Mouse (Mus musculus) brown adipose tissue, adult 24 weeks (tissue): ENCODE data around the gene Rab3b. TPM values are rescaled to one million over a fixed set of nuclear protein-coding genes. Genes with fewer than 3 reads are reported as not detected.
"Not testable (repeated sequence)": the region's sequence is repeated elsewhere in the genome, so short reads cannot be mapped to it uniquely, and the experiment has no call there.

Source experiments
- H3K27ac ChIP-seq: fragments of 200-500 bp; replicated peaks from 2 replicates; pipeline ENCODE4 v1.5.1; 2012; ENCODE audit warnings: low read depth, mild to moderate bottlenecking, low read length
- H3K4me1 ChIP-seq: fragments of 200-500 bp; 2 replicates; pipeline ENCODE4 v1.6.1; 2012; ENCODE audit warnings: low read length, mixed read lengths; ENCODE audit not compliant: control insufficient read depth, insufficient read depth, insufficient read length
- H3K4me3 ChIP-seq: fragments of 200-500 bp; 2 replicates; pipeline ENCODE4 v1.5.1; 2012; ENCODE audit warnings: low read depth, mild to moderate bottlenecking, low read length, moderate library complexity; ENCODE audit not compliant: insufficient read depth
- polyA plus RNA-seq: library from polyadenylated mRNA; stranded (reverse); fragments of >200 nt; gene quantifications from 2 replicates; pipeline ENCODE4 v1.2.4, GENCODE M21; 2012; ENCODE audit not compliant: missing spikeins, insufficient read depth, insufficient read length

The Rab3b gene
- polyA plus RNA-seq, 1 experiment: not detected

GRCm38 (mm10) chr4:108913180-108913579 lies 34.3 kb downstream of the Rab3b start:
- no peak overlapping the region for H3K27ac ChIP-seq

GRCm38 (mm10) chr4:108914391-108914790 lies 35.5 kb downstream of the Rab3b start:
- no peak overlapping the region for H3K4me3 ChIP-seq
- no peak overlapping the region for H3K27ac ChIP-seq
- H3K4me1 ChIP-seq: no peaks in the 10 kb centered on the region

More at GRCm38 (mm10) chr4:108913180-108913579, 34.3 kb downstream of the Rab3b start:
- Histone ChIP-seq H3K4me1 (no peaks in the 10 kb centered on the region), H3K4me3 (no peak overlapping the region)

GRCm38 (mm10) chr4:108915101-108915500 lies 36.2 kb downstream of the Rab3b start:
- Histone ChIP-seq H3K27ac (no peak overlapping the region), H3K4me3 (no peak overlapping the region), H3K4me1 (no peaks in the 10 kb centered on the region)

- Histone ChIP-seq H3K27ac (no peak overlapping the region), H3K4me1 (no peaks in the 10 kb centered on the region), H3K4me3 (no peak overlapping the region)
Measured at GRCm38 (mm10) chr4:108917654-108918053, 38.8 kb downstream of the Rab3b start.

GRCm38 (mm10) chr4:108927945-108928344 lies 49.1 kb downstream of the Rab3b start:
- H3K4me1 ChIP-seq: not testable (repeated sequence)

GRCm38 (mm10) chr4:108933163-108933562 lies 54.3 kb downstream of the Rab3b start:
- H3K27ac ChIP-seq: no peak overlapping the region
- no peaks in the 10 kb centered on the region for H3K4me1 ChIP-seq
- no peak overlapping the region for H3K4me3 ChIP-seq

More at GRCm38 (mm10) chr4:108927945-108928344, 49.1 kb downstream of the Rab3b start:
- not testable (repeated sequence) for H3K27ac ChIP-seq, H3K4me3 ChIP-seq

- Histone ChIP-seq H3K4me3 (no peak overlapping the region), H3K4me1 (no peaks in the 10 kb centered on the region), H3K27ac (no peak overlapping the region)
Measured at GRCm38 (mm10) chr4:108934856-108935255, 56.0 kb downstream of the Rab3b start.

GRCm38 (mm10) chr4:108937848-108938771 lies 59.2 kb downstream of the Rab3b start:
- no peak overlapping the region for H3K27ac ChIP-seq
- H3K4me1 ChIP-seq: no peaks in the 10 kb centered on the region
- H3K4me3 ChIP-seq: no peak overlapping the region

- Histone ChIP-seq H3K27ac (no peak overlapping the region), H3K4me3 (no peak overlapping the region), H3K4me1 (no peaks in the 10 kb centered on the region)
Measured at GRCm38 (mm10) chr4:108940681-108941473, 62.0 kb downstream of the Rab3b start.

GRCm38 (mm10) chr4:108942171-108942570 lies 63.3 kb downstream of the Rab3b start:
- Histone ChIP-seq H3K27ac (no peak overlapping the region), H3K4me3 (no peak overlapping the region), H3K4me1 (no peaks in the 10 kb centered on the region)

GRCm38 (mm10) chr4:108942986-108943720 lies 64.3 kb downstream of the Rab3b start:
- no peak overlapping the region for H3K27ac ChIP-seq
- no peak overlapping the region for H3K4me3 ChIP-seq
- H3K4me1 ChIP-seq: no peaks in the 10 kb centered on the region

GRCm38 (mm10) chr4:108949168-108949567 lies 70.3 kb downstream of the Rab3b start:
- Histone ChIP-seq H3K4me1 (no peaks in the 10 kb centered on the region), H3K27ac (no peak overlapping the region), H3K4me3 (no peak overlapping the region)

GRCm38 (mm10) chr4:108950201-108950600 lies 71.3 kb downstream of the Rab3b start:
- no peaks in the 10 kb centered on the region for H3K4me1 ChIP-seq
- no peak overlapping the region for H3K27ac ChIP-seq
- H3K4me3 ChIP-seq: no peak overlapping the region

- no peak overlapping the region for H3K27ac ChIP-seq
- H3K4me3 ChIP-seq: no peak overlapping the region
- H3K4me1 ChIP-seq: no peaks in the 10 kb centered on the region
Measured at GRCm38 (mm10) chr4:108951663-108952062, 72.8 kb downstream of the Rab3b start.

GRCm38 (mm10) chr4:108959696-108960095 lies 80.8 kb downstream of the Rab3b start:
- Histone ChIP-seq H3K4me3 (no peak overlapping the region), H3K27ac (no peak overlapping the region)

More at GRCm38 (mm10) chr4:108959696-108960095, 80.8 kb downstream of the Rab3b start:
- H3K4me1 ChIP-seq: no peaks in the 10 kb centered on the region
